Comparison of ENCODE assay signal across 18 mouse cellular contexts in the genomic region with DNA sequence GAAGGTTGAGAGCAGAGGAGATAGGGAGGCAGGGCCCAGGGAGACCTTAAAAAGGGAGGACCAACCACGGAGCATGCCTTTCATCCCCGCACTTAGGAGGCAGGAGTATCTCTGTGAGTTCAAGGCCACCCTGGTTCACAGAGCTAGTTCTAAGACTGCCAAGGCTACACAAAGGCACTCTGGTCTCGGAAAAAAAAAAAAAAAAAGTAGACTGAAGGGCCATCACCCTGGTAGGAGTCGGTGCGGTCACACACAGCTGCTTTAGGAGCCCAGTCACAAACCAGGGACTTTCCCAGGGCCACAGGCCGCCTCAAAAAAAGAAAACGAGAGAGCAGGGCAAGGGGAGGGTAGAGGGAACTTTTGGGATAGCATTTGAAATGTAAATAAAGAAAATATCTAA. TPM values are rescaled to one million over a fixed set of nuclear protein-coding genes. Genes with fewer than 3 reads are reported as not detected.
DNase-seq lines count a peak whose midpoint lies in the region; ATAC-seq and TF ChIP-seq lines count a peak whose summit lies in the region.
"Had no signal": no experiment of that assay in that cellular context is flagged by ENCODE, and none has a peak within 500 bp of the region (broad histone marks: within the 10 kb centered on the region; RNA-seq: fewer than 3 reads in every experiment).

No protein-coding gene starts in this region.

- ATAC-seq in limb, embryonic 15.5 days (ENCODE audit: insufficient number of reproducible peaks, low FRiP score, low TSS enrichment, low read depth) = no peak
- ATAC-seq in midbrain, embryonic 14.5 days (ENCODE audit: low FRiP score, low TSS enrichment) = no peak
- ATAC-seq: forebrain, embryonic 14.5 days; midbrain, embryonic 13.5 days had no signal

- H3K9me3 ChIP-seq in limb, embryonic 15.5 days = no peaks in the 10 kb centered on the region
- no peaks in the 10 kb centered on the region for H3K9me3 ChIP-seq in limb, embryonic 10.5 days (replicated peaks)
- H3K9me3 ChIP-seq in ES-E14 (ENCODE audit: control insufficient read depth, insufficient read depth, low read depth, low read length) = no peaks in the 10 kb centered on the region
- H3K9me3 ChIP-seq in midbrain, embryonic 14.5 days (ENCODE audit: control insufficient read depth, low read length) = no peaks in the 10 kb centered on the region
- H3K9me3 ChIP-seq: embryonic facial prominence, embryonic 13.5 days; heart, embryonic 10.5 days; midbrain, embryonic 13.5 days had no signal

- DNase-seq in limb, embryonic 10.5 days (ENCODE audit: low spot score) = no peak
- DNase-seq in B cell, adult 2 months = peak; percentile 56 to 65
- no peak for DNase-seq in ES-E14 (ENCODE audit: low read depth, low spot score)
- peak; percentile 73 to 80 for DNase-seq in natural killer cell, adult 2 months (ENCODE audit: low spot score in 2 of 2)
- no peak for DNase-seq in embryo, embryonic 10 days (ENCODE audit: low spot score)
- no peak for DNase-seq in midbrain, embryonic 14.5 days
- no peak for DNase-seq in urinary bladder, postnatal 10 days (ENCODE audit: low spot score)
- DNase-seq: cerebellum, adult 8-10 months; gastrocnemius, postnatal 10 days; kidney, adult 18-20 months; kidney, postnatal 36 days; liver; lung, postnatal 36 days had no signal

- no peak overlapping the region for H3K4me3 ChIP-seq in limb, embryonic 15.5 days
- H3K4me3 ChIP-seq in limb, embryonic 10.5 days = no peak overlapping the region
- H3K4me3 ChIP-seq in ES-E14 (ENCODE audit: insufficient read depth in 1 of 2, low read depth in 1 of 2, low read length in 2 of 2, poor library complexity in 1 of 2, severe bottlenecking in 1 of 2) = no peak overlapping the region
- no peak overlapping the region for H3K4me3 ChIP-seq in midbrain, embryonic 14.5 days (replicated peaks; ENCODE audit: low read depth, low read length)
- H3K4me3 ChIP-seq: embryonic facial prominence, embryonic 13.5 days; heart, embryonic 10.5 days; midbrain, embryonic 13.5 days had no signal

- WGBS in limb, embryonic 15.5 days = 69% methylated on average over 7 of the region's 7 CpGs
- 75% methylated on average over 7 of the region's 7 CpGs for WGBS in limb, embryonic 10.5 days
- WGBS in midbrain, embryonic 14.5 days = 76% methylated on average over 7 of the region's 7 CpGs

- H3K27me3 ChIP-seq in limb, embryonic 15.5 days = no peaks in the 10 kb centered on the region
- H3K27me3 ChIP-seq in limb, embryonic 10.5 days (ENCODE audit: low read depth, poor library complexity, severe bottlenecking) = peaks cover 12% of the 10 kb centered on the region
- no peaks in the 10 kb centered on the region for H3K27me3 ChIP-seq in midbrain, embryonic 14.5 days (ENCODE audit: control insufficient read depth, insufficient read depth, low read length)
- H3K27me3 ChIP-seq: embryonic facial prominence, embryonic 13.5 days; midbrain, embryonic 13.5 days had no signal

- peaks cover 4% of the 10 kb centered on the region; the same call in 1 of the 2 replicates for H3K36me3 ChIP-seq in limb, embryonic 15.5 days
- no peaks in the 10 kb centered on the region for H3K36me3 ChIP-seq in limb, embryonic 10.5 days
- peaks cover 30% of the 10 kb centered on the region for H3K36me3 ChIP-seq in ES-E14 (ENCODE audit: control insufficient read depth, insufficient read depth, low read length, poor library complexity, severe bottlenecking)
- H3K36me3 ChIP-seq in midbrain, embryonic 14.5 days (ENCODE audit: control insufficient read depth, insufficient read depth, low read length) = no peaks in the 10 kb centered on the region
- H3K36me3 ChIP-seq: embryonic facial prominence, embryonic 13.5 days; midbrain, embryonic 13.5 days had no signal

- in situ Hi-C loops in ES-E14 (cut with MboI; ENCODE audit: low sequenced_read_pairs in 2 of 2, unreplicated experiment in 2 of 2) = no loop called here

- no peak overlapping the region for H3K4me2 ChIP-seq in limb, embryonic 15.5 days
- H3K4me2 ChIP-seq in midbrain, embryonic 14.5 days (ENCODE audit: low read length) = no peak overlapping the region
- H3K4me2 ChIP-seq: embryonic facial prominence, embryonic 13.5 days; midbrain, embryonic 13.5 days had no signal

- 0 out of 2 replicates have a peak overlapping the region, but pooled peaks have one; percentile 47 for H3K27ac ChIP-seq in limb, embryonic 15.5 days
- H3K27ac ChIP-seq in limb, embryonic 10.5 days = no peak overlapping the region
- peak overlapping the region; percentile 37; the same call in 1 of the 2 replicates for H3K27ac ChIP-seq in ES-E14 (ENCODE audit: insufficient read depth, low read depth, low read length, poor library complexity, severe bottlenecking)
- no peak overlapping the region for H3K27ac ChIP-seq in midbrain, embryonic 14.5 days (replicated peaks; ENCODE audit: low read depth, low read length)
- H3K27ac ChIP-seq: heart, embryonic 10.5 days; midbrain, embryonic 13.5 days had no signal

- H3K4me1 ChIP-seq in limb, embryonic 15.5 days = peaks cover 3% of the 10 kb centered on the region; the same call in 1 of the 2 replicates
- H3K4me1 ChIP-seq in limb, embryonic 10.5 days = peaks cover 4% of the 10 kb centered on the region; the same call in 1 of the 2 replicates
- peaks cover 5 to 20% of the 10 kb centered on the region in 2 experiments for H3K4me1 ChIP-seq in ES-E14 (ENCODE audit: control insufficient read depth in 2 of 2, insufficient read depth in 2 of 2, low read length in 2 of 2, poor library complexity in 1 of 2)
- H3K4me1 ChIP-seq in midbrain, embryonic 14.5 days (ENCODE audit: control insufficient read depth, insufficient read depth, low read length) = no peaks in the 10 kb centered on the region
- H3K4me1 ChIP-seq: embryonic facial prominence, embryonic 13.5 days; midbrain, embryonic 13.5 days had no signal

- H3K9ac ChIP-seq in limb, embryonic 15.5 days = no peak overlapping the region
- peak overlapping the region; percentile 8; the same call in 1 of the 2 replicates for H3K9ac ChIP-seq in ES-E14 (ENCODE audit: insufficient read depth, low read depth, low read length, poor library complexity, severe bottlenecking)
- H3K9ac ChIP-seq in midbrain, embryonic 14.5 days (replicated peaks; ENCODE audit: low read length) = no peak overlapping the region
- H3K9ac ChIP-seq: midbrain, embryonic 13.5 days had no signal

TF ChIP-seq in ES-E14, 5 proteins besides CTCF, POLR2A, EP300 and RAD21:
- TF ChIP-seq MAFK (IDR thresholded peaks at IDR 0.05; ENCODE audit: insufficient read depth, low read depth, low read length) = no peak
- TF ChIP-seq ZC3H11A (IDR thresholded peaks at IDR 0.05; ENCODE audit: borderline replicate concordance, low read depth, low read length) = no peak
- 0 out of 2 replicates have a peak, but pooled peaks have one; percentile 36 for TF ChIP-seq ZNF384 (IDR thresholded peaks at IDR 0.05; ENCODE audit: low read depth, low read length)
- no peak for TF ChIP-seq CHD2 (IDR thresholded peaks at IDR 0.05; ENCODE audit: low read depth, low read length)
- no peak for TF ChIP-seq HCFC1 (IDR thresholded peaks at IDR 0.05; ENCODE audit: borderline replicate concordance, insufficient read depth, low read length)

RNA-seq across cellular contexts. Expression of a gene that starts 9.3 kb away (rescaled TPM):
- 14.7 and 15.3 TPM in 2 replicates for polyA plus RNA-seq in limb, embryonic 15.5 days (2015; fragmentation: Nextera tagmentation; extraction: Ambion mirVana)
- 5.9 and 9.4 TPM in 2 replicates for polyA plus RNA-seq in limb, embryonic 10.5 days (2016; fragmentation: Nextera tagmentation; extraction: Ambion mirVana)
- 39.9 and 42.4 TPM in 2 replicates for total RNA-seq in ES-E14 (2012; rRNA removed)
- polyA plus RNA-seq in midbrain, embryonic 14.5 days (2014; fragmentation: Nextera tagmentation; extraction: Ambion mirVana) = 0.92 and 5.0 TPM in 2 replicates

Comparison
In these comparisons a context has a peak if more than half of its experiments do, and no peak if none do; other contexts are left out.
1. H3K27ac ChIP-seq: peak in limb, embryonic 15.5 days (single experiment) and ES-E14 (single experiment); none in limb, embryonic 10.5 days (single experiment) and midbrain, embryonic 14.5 days (single experiment).
2. DNase-seq: peak in B cell, adult 2 months (2 of 2) and natural killer cell, adult 2 months (2 of 2); none in limb, embryonic 10.5 days (single experiment), ES-E14 (single experiment), embryo, embryonic 10 days (single experiment), midbrain, embryonic 14.5 days (single experiment) and urinary bladder, postnatal 10 days (single experiment).